Mouse (Mus musculus): Measurements from ENCODE around the gene Hist1h3c. TPM values are rescaled to one million over a fixed set of nuclear protein-coding genes. Genes with fewer than 3 reads are reported as not detected.
"Not testable (repeated sequence)": the region's sequence is repeated elsewhere in the genome, so short reads cannot be mapped to it uniquely, and the experiment has no call there.

The Hist1h3c gene
- 3.2 and 4.9 TPM in 2 replicates for polyA plus RNA-seq (2015; fragmentation: Nextera tagmentation; extraction: Ambion mirVana)

- Histone ChIP-seq H3K36me3 (ENCODE audit: control insufficient read depth, insufficient read depth, low read length) (no peaks in the 10 kb centered on the region), H3K4me2 (ENCODE audit: low read depth, low read length) (peak within 1 kb of the TSS; percentile 58), H3K9ac (ENCODE audit: low read depth, low read length) (peak within 1 kb of the TSS; percentile 75), H3K4me1 (ENCODE audit: control insufficient read depth, insufficient read depth, low read length) (peaks cover 9% of the 10 kb centered on the region), H3K9me3 (ENCODE audit: control insufficient read depth, low read length) (no peaks in the 10 kb centered on the region), H3K27me3 (replicated peaks; ENCODE audit: control insufficient read depth, insufficient read depth, low read length) (no peaks in the 10 kb centered on the region), H3K4me3 (ENCODE audit: low read length) (peak within 1 kb of the TSS; percentile 48), H3K27ac (ENCODE audit: low read length) (peak within 1 kb of the TSS; percentile 100)
- peak; percentile 65 for ATAC-seq
- under 1% methylated on average over 23 of the region's 28 CpGs for WGBS
These were observed at the start of gene Hist1h3c for GRCm38 (mm10) chr13:23745381-23746161. Gene Hist1h3c, minus strand, starts transcription at chr13:23745602.

DNA sequence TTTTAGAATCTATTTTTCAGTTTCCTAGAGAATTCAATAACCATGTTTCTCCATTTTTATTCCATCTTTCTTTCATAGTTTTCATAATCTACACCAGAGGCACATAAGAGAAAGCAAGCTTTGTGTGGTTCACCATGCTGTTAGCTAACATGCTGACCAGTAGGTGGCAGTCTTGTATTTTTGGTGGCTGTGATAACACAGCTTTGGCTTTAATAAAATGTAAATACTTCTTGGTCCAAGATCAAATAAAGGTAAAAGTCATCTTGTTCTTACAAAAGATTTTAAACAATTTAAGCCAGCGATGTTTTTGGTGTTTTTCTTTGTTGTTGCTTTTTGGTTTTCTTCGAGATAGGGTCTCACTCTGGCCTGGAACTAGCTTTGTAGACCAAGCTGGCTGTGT lies 47.1 kb upstream of the Hist1h3c start:
- H3K4me3 ChIP-seq (ENCODE audit: low read length), result no peak overlapping the region
- no peaks in the 10 kb centered on the region for H3K36me3 ChIP-seq (ENCODE audit: control insufficient read depth, insufficient read depth, low read length)
- no peak overlapping the region for H3K27ac ChIP-seq (ENCODE audit: low read length)
- H3K4me1 ChIP-seq (ENCODE audit: control insufficient read depth, insufficient read depth, low read length), result no peaks in the 10 kb centered on the region
- no peaks in the 10 kb centered on the region for H3K27me3 ChIP-seq (replicated peaks; ENCODE audit: control insufficient read depth, insufficient read depth, low read length)
- H3K9me3 ChIP-seq (ENCODE audit: control insufficient read depth, low read length), result no peaks in the 10 kb centered on the region
- no peak for ATAC-seq
- no peak overlapping the region for H3K9ac ChIP-seq (ENCODE audit: low read depth, low read length)
- WGBS, result 43% methylated on average over 2 of the region's 2 CpGs
- no peak overlapping the region for H3K4me2 ChIP-seq (ENCODE audit: low read depth, low read length)

DNA sequence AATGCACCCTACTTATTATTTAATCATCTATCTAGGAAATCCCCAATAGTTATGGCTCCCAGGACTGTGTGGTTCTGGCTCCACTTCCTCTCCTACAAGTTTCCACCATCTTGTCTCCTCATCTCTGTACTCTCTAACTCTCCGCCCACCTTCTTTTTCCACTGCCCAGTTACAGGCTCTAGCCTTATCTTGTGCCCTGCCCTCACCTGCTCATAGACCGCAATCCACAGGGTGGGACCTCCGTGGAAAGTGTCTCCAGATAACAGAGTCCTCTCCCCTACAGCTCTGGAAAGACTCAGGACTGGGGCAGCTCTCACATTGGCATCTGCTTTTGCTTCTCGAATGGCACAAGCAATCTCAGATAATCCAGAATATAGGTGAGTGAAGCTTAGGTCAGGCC lies 33.6 kb upstream of the Hist1h3c start:
- 71% methylated on average over 4 of the region's 4 CpGs for WGBS
- no peaks in the 10 kb centered on the region for H3K4me1 ChIP-seq (ENCODE audit: control insufficient read depth, insufficient read depth, low read length)
- no peaks in the 10 kb centered on the region for H3K9me3 ChIP-seq (ENCODE audit: control insufficient read depth, low read length)
- no peak overlapping the region for H3K9ac ChIP-seq (ENCODE audit: low read depth, low read length)
- no peaks in the 10 kb centered on the region for H3K36me3 ChIP-seq (ENCODE audit: control insufficient read depth, insufficient read depth, low read length)
- ATAC-seq, result no peak
- H3K4me2 ChIP-seq (ENCODE audit: low read depth, low read length), result no peak overlapping the region
- no peak overlapping the region for H3K27ac ChIP-seq (ENCODE audit: low read length)
- H3K4me3 ChIP-seq (ENCODE audit: low read length), result no peak overlapping the region
- H3K27me3 ChIP-seq (replicated peaks; ENCODE audit: control insufficient read depth, insufficient read depth, low read length), result no peaks in the 10 kb centered on the region

GRCm38 (mm10) chr13:23778339-23778738 lies 32.9 kb upstream of the Hist1h3c start:
- Histone ChIP-seq H3K27ac (ENCODE audit: low read length) (no peak overlapping the region), H3K4me2 (ENCODE audit: low read depth, low read length) (no peak overlapping the region), H3K9ac (ENCODE audit: low read depth, low read length) (no peak overlapping the region), H3K4me1 (ENCODE audit: control insufficient read depth, insufficient read depth, low read length) (no peaks in the 10 kb centered on the region), H3K27me3 (replicated peaks; ENCODE audit: control insufficient read depth, insufficient read depth, low read length) (no peaks in the 10 kb centered on the region), H3K9me3 (ENCODE audit: control insufficient read depth, low read length) (no peaks in the 10 kb centered on the region), H3K36me3 (ENCODE audit: control insufficient read depth, insufficient read depth, low read length) (no peaks in the 10 kb centered on the region), H3K4me3 (ENCODE audit: low read length) (no peak overlapping the region)
- 95% methylated on average over 7 of the region's 7 CpGs for WGBS
- no peak for ATAC-seq

GRCm38 (mm10) chr13:23772561-23773313 lies 27.3 kb upstream of the Hist1h3c start:
- H3K27me3 ChIP-seq (replicated peaks; ENCODE audit: control insufficient read depth, insufficient read depth, low read length), result no peaks in the 10 kb centered on the region
- ATAC-seq, result peak; percentile 91
- H3K9ac ChIP-seq (ENCODE audit: low read depth, low read length), result no peak overlapping the region
- H3K4me3 ChIP-seq (ENCODE audit: low read length), result peak overlapping the region; percentile 7
- no peaks in the 10 kb centered on the region for H3K4me1 ChIP-seq (ENCODE audit: control insufficient read depth, insufficient read depth, low read length)
- H3K36me3 ChIP-seq (ENCODE audit: control insufficient read depth, insufficient read depth, low read length), result no peaks in the 10 kb centered on the region
- no peak overlapping the region for H3K27ac ChIP-seq (ENCODE audit: low read length)
- no peaks in the 10 kb centered on the region for H3K9me3 ChIP-seq (ENCODE audit: control insufficient read depth, low read length)
- H3K4me2 ChIP-seq (ENCODE audit: low read depth, low read length), result peak overlapping the region; percentile 37
- WGBS, result 23% methylated on average over 21 of the region's 21 CpGs

GRCm38 (mm10) chr13:23769613-23770012 lies 24.2 kb upstream of the Hist1h3c start, which contains the start of gene Trim38:
Gene Trim38, plus strand, starts transcription at chr13:23769913.
- not testable (repeated sequence) for ATAC-seq; H3K4me1 ChIP-seq (ENCODE audit: control insufficient read depth, insufficient read depth, low read length); H3K27ac ChIP-seq (ENCODE audit: low read length); H3K9me3 ChIP-seq (ENCODE audit: control insufficient read depth, low read length); H3K9ac ChIP-seq (ENCODE audit: low read depth, low read length); H3K36me3 ChIP-seq (ENCODE audit: control insufficient read depth, insufficient read depth, low read length); H3K27me3 ChIP-seq (replicated peaks; ENCODE audit: control insufficient read depth, insufficient read depth, low read length); H3K4me3 ChIP-seq (ENCODE audit: low read length); H3K4me2 ChIP-seq (ENCODE audit: low read depth, low read length)
- WGBS, result 93% methylated on average over 2 of the region's 2 CpGs

- no peaks in the 10 kb centered on the region for H3K36me3 ChIP-seq (ENCODE audit: control insufficient read depth, insufficient read depth, low read length)
- no peak for ATAC-seq
- 58% methylated on average over 5 of the region's 5 CpGs for WGBS
- H3K27ac ChIP-seq (ENCODE audit: low read length), result no peak overlapping the region
- H3K4me1 ChIP-seq (ENCODE audit: control insufficient read depth, insufficient read depth, low read length), result peaks cover 9% of the 10 kb centered on the region; the same call in 1 of the 2 replicates
- H3K9ac ChIP-seq (ENCODE audit: low read depth, low read length), result no peak overlapping the region
- no peak overlapping the region for H3K4me2 ChIP-seq (ENCODE audit: low read depth, low read length)
- no peaks in the 10 kb centered on the region for H3K27me3 ChIP-seq (replicated peaks; ENCODE audit: control insufficient read depth, insufficient read depth, low read length)
- no peak overlapping the region for H3K4me3 ChIP-seq (ENCODE audit: low read length)
- H3K9me3 ChIP-seq (ENCODE audit: control insufficient read depth, low read length), result no peaks in the 10 kb centered on the region
These were observed 23.5 kb upstream of the Hist1h3c start for GRCm38 (mm10) chr13:23768834-23769397.

DNA sequence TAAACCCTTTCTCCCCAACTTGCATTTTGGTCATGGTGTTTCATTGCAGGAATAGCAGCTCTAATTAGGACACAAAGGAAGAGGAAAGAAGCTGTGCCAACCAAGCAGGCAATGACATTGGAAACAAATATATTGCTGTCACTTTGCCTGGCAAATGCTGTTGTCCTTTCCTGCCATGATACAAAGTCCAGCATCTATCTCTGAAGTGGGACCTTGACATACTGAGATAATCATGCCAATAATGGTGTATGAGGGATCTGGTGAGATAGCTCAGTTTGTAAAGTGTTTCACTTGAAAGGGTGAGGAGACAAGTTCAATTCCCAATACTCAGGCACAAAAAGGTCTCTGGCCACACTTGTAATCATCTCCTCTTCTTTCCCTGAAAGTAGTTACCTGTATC lies 21.4 kb upstream of the Hist1h3c start:
- no peak for ATAC-seq
- no peaks in the 10 kb centered on the region for H3K9me3 ChIP-seq (ENCODE audit: control insufficient read depth, low read length)
- no peak overlapping the region for H3K9ac ChIP-seq (ENCODE audit: low read depth, low read length)
- peaks cover 14% of the 10 kb centered on the region for H3K4me1 ChIP-seq (ENCODE audit: control insufficient read depth, insufficient read depth, low read length)
- H3K27me3 ChIP-seq (replicated peaks; ENCODE audit: control insufficient read depth, insufficient read depth, low read length), result no peaks in the 10 kb centered on the region
- no peaks in the 10 kb centered on the region for H3K36me3 ChIP-seq (ENCODE audit: control insufficient read depth, insufficient read depth, low read length)
- H3K4me2 ChIP-seq (ENCODE audit: low read depth, low read length), result no peak overlapping the region
- H3K4me3 ChIP-seq (ENCODE audit: low read length), result no peak overlapping the region
- no peak overlapping the region for H3K27ac ChIP-seq (ENCODE audit: low read length)

DNA sequence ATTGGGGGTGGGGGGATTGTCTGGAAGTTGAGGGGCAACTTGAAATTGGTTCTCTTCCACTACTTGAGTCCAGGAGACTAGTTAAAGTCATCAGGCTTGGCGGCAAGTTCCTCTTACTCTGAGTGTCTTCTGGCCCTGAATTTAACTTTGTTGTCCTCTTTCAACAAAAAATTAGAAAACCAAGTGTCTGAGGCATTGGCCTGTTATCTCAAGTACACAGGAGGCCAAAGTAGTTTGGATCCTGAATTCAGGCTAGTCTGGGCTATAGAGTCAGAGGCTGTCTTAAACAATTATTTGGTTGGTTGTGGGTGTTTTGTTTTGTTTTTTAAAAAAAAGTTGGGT lies 19.7 kb upstream of the Hist1h3c start:
- ATAC-seq, result no peak
- H3K4me1 ChIP-seq (ENCODE audit: control insufficient read depth, insufficient read depth, low read length), result peaks cover 18% of the 10 kb centered on the region
- no peak overlapping the region for H3K27ac ChIP-seq (ENCODE audit: low read length)
- H3K36me3 ChIP-seq (ENCODE audit: control insufficient read depth, insufficient read depth, low read length), result no peaks in the 10 kb centered on the region
- no peak overlapping the region for H3K4me3 ChIP-seq (ENCODE audit: low read length)
- WGBS, result 75% methylated on average over 1 of the region's 1 CpGs
- H3K9ac ChIP-seq (ENCODE audit: low read depth, low read length), result no peak overlapping the region
- H3K4me2 ChIP-seq (ENCODE audit: low read depth, low read length), result no peak overlapping the region
- H3K27me3 ChIP-seq (replicated peaks; ENCODE audit: control insufficient read depth, insufficient read depth, low read length), result no peaks in the 10 kb centered on the region
- no peaks in the 10 kb centered on the region for H3K9me3 ChIP-seq (ENCODE audit: control insufficient read depth, low read length)
